In genomic region chr10:78219528-78219927, GRCm38 (mm10) we compare ENCODE assay signal across 21 mouse cellular contexts. TPM values are rescaled to one million over a fixed set of nuclear protein-coding genes. Genes with fewer than 3 reads are reported as not detected.
A peak's percentile ranks its signal among the peaks of the same experiment; 100 is the strongest.
DNase-seq lines count a peak whose midpoint lies in the region; ATAC-seq lines count a peak whose summit lies in the region.
"Had no signal": no experiment of that assay in that cellular context is flagged by ENCODE, and none has a peak within 500 bp of the region (broad histone marks: within the 10 kb centered on the region; RNA-seq: fewer than 3 reads in every experiment).

No protein-coding gene starts in this region.

- no peak overlapping the region for H3K4me3 ChIP-seq in liver, embryonic 13.5 days (replicated peaks)
- H3K4me3 ChIP-seq: embryonic facial prominence, embryonic 13.5 days; forebrain, embryonic 12.5 days; heart, embryonic 15.5 days; hindbrain, embryonic 10.5 days had no signal

- no peak for ATAC-seq in liver, embryonic 13.5 days (ENCODE audit: low read depth)
- ATAC-seq: forebrain, embryonic 16.5 days had no signal

- peak overlapping the region; percentile 43; the same call in 1 of the 2 replicates for H3K27ac ChIP-seq in liver, embryonic 13.5 days
- H3K27ac ChIP-seq: embryonic facial prominence, embryonic 13.5 days; forebrain, embryonic 12.5 days; heart, embryonic 15.5 days; hindbrain, embryonic 10.5 days had no signal

- 55% methylated on average over 1 of the region's 1 CpGs for WGBS in liver, embryonic 13.5 days (ENCODE audit: insufficient replicate concordance)

- no peak overlapping the region for H3K4me2 ChIP-seq in liver, embryonic 13.5 days
- H3K4me2 ChIP-seq: embryonic facial prominence, embryonic 13.5 days; forebrain, embryonic 12.5 days; heart, embryonic 11.5 days; heart, embryonic 15.5 days had no signal

- H3K4me1 ChIP-seq in liver, embryonic 13.5 days (replicated peaks) = peaks cover 76% of the 10 kb centered on the region
- H3K4me1 ChIP-seq: embryonic facial prominence, embryonic 13.5 days; forebrain, embryonic 12.5 days; hindbrain, embryonic 10.5 days had no signal

- H3K9me3 ChIP-seq in liver, embryonic 13.5 days (replicated peaks) = no peaks in the 10 kb centered on the region
- H3K9me3 ChIP-seq: embryonic facial prominence, embryonic 13.5 days; forebrain, embryonic 12.5 days; heart, embryonic 15.5 days; hindbrain, embryonic 10.5 days had no signal

- H3K36me3 ChIP-seq in liver, embryonic 13.5 days = peaks cover 94% of the 10 kb centered on the region

- DNase-seq in liver, embryonic 13.5 days = no peak
- DNase-seq in liver = no peak
- DNase-seq in brain, adult 2 months (ENCODE audit: low read depth, low spot score) = peak; percentile 67
- DNase-seq in layer of hippocampus, adult 18-20 months (ENCODE audit: low spot score in 2 of 2) = peak; percentile 69 to 93
- DNase-seq in layer of hippocampus, adult 9-11 months = peak; percentile 83
- DNase-seq in lung, postnatal 4 days = no peak
- no peak for DNase-seq in heart, postnatal 10 days
- no peak for DNase-seq in thymus, postnatal 0 days (ENCODE audit: low spot score)
- DNase-seq: adrenal gland, adult 8-10 months; adrenal gland, postnatal 36 days; cerebellum, adult 11-12 months; cerebellum, adult 9-10 months; cerebellum, postnatal 25 days; gastrocnemius, postnatal 10 days; heart, adult 18-20 months had no signal

- intact Hi-C loops in heart, postnatal 10 days (cut with DNase I) = no loop called here

- H3K9ac ChIP-seq in liver, embryonic 13.5 days = no peak overlapping the region
- H3K9ac ChIP-seq: embryonic facial prominence, embryonic 13.5 days; forebrain, embryonic 12.5 days; heart, embryonic 15.5 days had no signal

- no peaks in the 10 kb centered on the region for H3K27me3 ChIP-seq in liver, embryonic 13.5 days
- H3K27me3 ChIP-seq: embryonic facial prominence, embryonic 13.5 days; forebrain, embryonic 12.5 days; heart, embryonic 15.5 days had no signal

RNA-seq across cellular contexts. Expression of gene Trappc10, which starts 24.9 kb away (rescaled TPM):
- polyA plus RNA-seq in liver, embryonic 13.5 days (2015; fragmentation: Nextera tagmentation; extraction: Ambion mirVana) = 15.6 and 15.8 TPM in 2 replicates
- 10 to 100 TPM; 81.2 to 86.4 TPM for total RNA-seq in layer of hippocampus, adult 18-20 months (2021)
- 10 to 100 TPM; 37.9 to 38.1 TPM for total RNA-seq in heart, postnatal 10 days (2021)
- polyA plus RNA-seq in thymus, postnatal 0 days (2015; fragmentation: Nextera tagmentation; extraction: Ambion mirVana) = 20.0 and 26.3 TPM in 2 replicates

RNA-seq across cellular contexts. Expression of gene Pwp2, which starts 34.6 kb away (rescaled TPM):
- polyA plus RNA-seq in liver, embryonic 13.5 days (2015; fragmentation: Nextera tagmentation; extraction: Ambion mirVana) = 16.6 and 18.9 TPM in 2 replicates
- 10 to 100 TPM; 19.7 to 20.5 TPM for total RNA-seq in layer of hippocampus, adult 18-20 months (2021)
- total RNA-seq in heart, postnatal 10 days (2021) = 10 to 100 TPM in 1 of 2 experiments, 1 to 10 TPM in 1; 9.8 to 10.8 TPM
- polyA plus RNA-seq in thymus, postnatal 0 days (2015; fragmentation: Nextera tagmentation; extraction: Ambion mirVana) = 18.1 and 18.7 TPM in 2 replicates

RNA-seq across cellular contexts. Expression of gene D10Jhu81e, which starts 49.9 kb away (rescaled TPM):
- polyA plus RNA-seq in liver, embryonic 13.5 days (2015; fragmentation: Nextera tagmentation; extraction: Ambion mirVana) = 17.5 and 18.6 TPM in 2 replicates
- total RNA-seq in layer of hippocampus, adult 18-20 months (2021) = 100 to 1,000 TPM; 129 to 132 TPM
- total RNA-seq in heart, postnatal 10 days (2021) = 100 to 1,000 TPM; 279 to 284 TPM
- 28.9 and 31.2 TPM in 2 replicates for polyA plus RNA-seq in thymus, postnatal 0 days (2015; fragmentation: Nextera tagmentation; extraction: Ambion mirVana)

Comparison
In these comparisons a context has a peak if more than half of its experiments do, and no peak if none do; other contexts are left out.
1. DNase-seq: peak in brain, adult 2 months (single experiment), layer of hippocampus, adult 18-20 months (2 of 2) and layer of hippocampus, adult 9-11 months (single experiment); none in liver, embryonic 13.5 days (single experiment), liver (single experiment), lung, postnatal 4 days (0 of 2), heart, postnatal 10 days (0 of 2) and thymus, postnatal 0 days (single experiment).